Mouse (Mus musculus) cerebellum, adult 2 months (tissue): ENCODE measurements around the gene Gpcpd1. TPM values are rescaled to one million over a fixed set of nuclear protein-coding genes. Genes with fewer than 3 reads are reported as not detected.

Experiments used
- DNase-seq, 2 experiments: peaks; one replicate each; pipeline ENCODE4 v3.0.0; 2021
- H3K27ac ChIP-seq: fragments of 200-500 bp; 2 replicates; pipeline ENCODE4 v1.5.1; 2012; ENCODE audit warnings: low read length, control low read depth, inconsistent platforms; ENCODE audit not compliant: insufficient read depth
- H3K27me3 ChIP-seq: fragments of 200-500 bp; 2 replicates; pipeline ENCODE4 v1.6.1; 2012; ENCODE audit warnings: inconsistent platforms, mild to moderate bottlenecking, low read length, moderate library complexity; ENCODE audit not compliant: control insufficient read depth, insufficient read depth
- H3K4me1 ChIP-seq: fragments of 200-500 bp; 2 replicates; pipeline ENCODE4 v1.6.1; 2011; ENCODE audit warnings: low read length; ENCODE audit not compliant: control insufficient read depth, insufficient read depth
- H3K4me3 ChIP-seq: fragments of 200-500 bp; replicated peaks from 2 replicates; pipeline ENCODE3; 2011; ENCODE audit warnings: mild to moderate bottlenecking, low read depth, low read length, control low read depth; ENCODE audit not compliant: insufficient read depth
- CTCF ChIP-seq: fragments of 200-500 bp; IDR thresholded peaks from 2 replicates; pipeline ENCODE4 v1.5.1; 2011; ENCODE audit warnings: low read depth, mild to moderate bottlenecking, control low read depth, low read length, moderate library complexity, borderline replicate concordance; ENCODE audit not compliant: insufficient read depth
- POLR2A ChIP-seq: fragments of 200-500 bp; IDR thresholded peaks from 2 replicates; pipeline ENCODE4 v1.6.1; 2011; ENCODE audit warnings: low read length, control low read depth, borderline replicate concordance; ENCODE audit not compliant: insufficient read depth
- WGBS: fragments of 180-500 bp; shearing (Covaris S2); methylation state at CpG from one replicate; pipeline ENCODE4 v1.1.7; 2018; 5-methylcytosine and 5-hydroxymethylcytosine counted together
- polyA plus RNA-seq: library from polyadenylated mRNA; depleted of rRNA; stranded (reverse); fragments of >200 nt; gene quantifications from 2 replicates; pipeline ENCODE4 v1.2.3, GENCODE M21; 2012

The Gpcpd1 gene
- polyA plus RNA-seq, 1 experiment = 81.5 TPM

DNA sequence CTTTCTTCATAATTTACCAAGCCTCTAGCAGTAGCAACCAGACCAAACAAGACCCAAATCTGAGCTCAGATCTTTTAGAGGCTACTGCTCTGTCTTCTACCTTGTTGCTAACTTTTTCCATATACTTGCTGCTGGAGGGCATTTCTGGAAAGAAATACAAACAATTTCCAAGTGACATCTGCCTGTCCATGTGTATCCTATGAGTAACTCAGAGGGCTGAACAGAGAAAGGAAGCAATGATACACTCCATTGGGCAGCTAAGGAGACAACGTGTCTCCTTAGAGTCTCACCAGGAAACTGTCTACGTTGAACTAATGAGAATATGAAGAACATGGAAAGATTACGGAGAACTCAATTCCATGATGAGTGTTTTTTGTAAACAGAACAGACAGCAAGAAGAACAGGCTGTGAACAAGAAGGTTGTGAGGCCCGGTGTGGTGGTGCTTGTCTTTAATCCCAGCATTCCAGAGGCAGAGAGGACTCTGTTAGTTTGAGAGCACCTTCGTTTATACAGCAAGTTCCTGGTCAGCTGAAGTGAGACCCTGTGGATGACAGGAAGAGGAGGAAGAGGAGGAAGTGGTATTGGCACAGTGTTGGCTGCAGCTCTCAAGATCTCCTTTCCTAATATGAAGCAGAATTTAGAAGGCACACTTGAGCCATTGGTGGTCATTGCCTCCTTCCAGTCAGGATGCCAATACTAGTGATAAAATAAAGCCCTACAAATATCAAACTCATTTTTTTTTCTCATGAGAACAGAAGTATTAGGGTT lies 18.4 kb upstream of the Gpcpd1 start:
- DNase-seq = no peak
- Histone ChIP-seq H3K27me3 (no peaks in the 10 kb centered on the region), H3K27ac (no peak overlapping the region), H3K4me1 (no peaks in the 10 kb centered on the region), H3K4me3 (no peak overlapping the region)
- WGBS = 71% methylated on average over 5 of the region's 5 CpGs
- TF ChIP-seq CTCF = no peak
- TF ChIP-seq POLR2A = no peak

DNA sequence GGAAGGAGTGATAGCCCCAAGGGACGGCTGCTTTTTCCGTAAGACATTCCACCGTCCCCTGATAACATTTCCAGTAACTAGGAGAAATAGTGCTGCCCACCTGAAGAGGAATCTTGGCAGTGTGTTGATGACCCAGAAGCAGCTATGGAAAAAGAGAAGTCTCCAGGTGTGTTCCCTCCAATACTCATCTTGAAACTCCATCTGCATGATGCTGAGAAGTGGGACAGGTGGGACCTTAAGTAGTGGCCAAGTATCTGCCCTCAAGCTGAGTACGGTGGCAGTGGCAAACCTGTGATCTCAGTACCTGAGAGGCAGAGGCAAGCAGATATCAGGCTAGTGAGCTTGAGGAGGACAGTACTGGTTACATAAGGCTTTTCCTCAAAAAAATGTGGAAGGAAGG lies 17.4 kb upstream of the Gpcpd1 start:
- DNase-seq = no peak
- H3K27me3 ChIP-seq = no peaks in the 10 kb centered on the region
- WGBS = 78% methylated on average over 4 of the region's 4 CpGs
- no peak overlapping the region for H3K4me3 ChIP-seq
- TF ChIP-seq POLR2A = no peak
- TF ChIP-seq CTCF = no peak
- H3K4me1 ChIP-seq = no peaks in the 10 kb centered on the region
- H3K27ac ChIP-seq = no peak overlapping the region

GRCm38 (mm10) chr2:132603706-132604105 lies 16.2 kb upstream of the Gpcpd1 start:
- Histone ChIP-seq H3K4me3 (no peak overlapping the region), H3K27me3 (no peaks in the 10 kb centered on the region), H3K27ac (no peak overlapping the region), H3K4me1 (no peaks in the 10 kb centered on the region)
- WGBS = 77% methylated on average over 2 of the region's 2 CpGs
- TF ChIP-seq CTCF (no peak), POLR2A (no peak)
- no peak for DNase-seq

DNA sequence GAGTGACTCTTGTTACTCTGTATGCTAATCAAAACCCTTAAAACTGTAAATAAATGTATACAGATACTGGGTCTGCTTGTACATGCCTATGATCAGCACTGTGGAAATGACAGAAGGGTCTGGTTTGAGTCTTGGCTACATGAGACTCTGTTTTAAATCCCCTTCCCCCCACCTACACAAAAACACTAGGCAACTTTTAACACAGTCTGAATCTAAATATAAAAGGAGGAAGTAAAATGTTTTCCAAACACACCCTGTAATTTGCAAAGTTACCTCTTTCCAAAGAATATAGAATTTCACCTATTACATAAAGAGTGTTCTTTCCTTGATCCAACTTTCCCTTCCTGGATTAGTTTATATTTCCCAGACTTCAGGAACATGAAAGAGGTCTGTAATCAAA lies 14.2 kb upstream of the Gpcpd1 start:
- Histone ChIP-seq H3K27me3 (no peaks in the 10 kb centered on the region), H3K27ac (no peak overlapping the region), H3K4me3 (no peak overlapping the region), H3K4me1 (no peaks in the 10 kb centered on the region)
- DNase-seq = no peak
- TF ChIP-seq CTCF (no peak), POLR2A (no peak)

- H3K27ac ChIP-seq = no peak overlapping the region
- no peaks in the 10 kb centered on the region for H3K27me3 ChIP-seq
- WGBS = 80% methylated on average over 4 of the region's 4 CpGs
- no peak for TF ChIP-seq POLR2A
- TF ChIP-seq CTCF = no peak
- peaks cover 3% of the 10 kb centered on the region; the same call in 1 of the 2 replicates for H3K4me1 ChIP-seq
- no peak for DNase-seq
- H3K4me3 ChIP-seq = no peak overlapping the region
These were observed 12.6 kb upstream of the Gpcpd1 start for GRCm38 (mm10) chr2:132600081-132600480.

DNA sequence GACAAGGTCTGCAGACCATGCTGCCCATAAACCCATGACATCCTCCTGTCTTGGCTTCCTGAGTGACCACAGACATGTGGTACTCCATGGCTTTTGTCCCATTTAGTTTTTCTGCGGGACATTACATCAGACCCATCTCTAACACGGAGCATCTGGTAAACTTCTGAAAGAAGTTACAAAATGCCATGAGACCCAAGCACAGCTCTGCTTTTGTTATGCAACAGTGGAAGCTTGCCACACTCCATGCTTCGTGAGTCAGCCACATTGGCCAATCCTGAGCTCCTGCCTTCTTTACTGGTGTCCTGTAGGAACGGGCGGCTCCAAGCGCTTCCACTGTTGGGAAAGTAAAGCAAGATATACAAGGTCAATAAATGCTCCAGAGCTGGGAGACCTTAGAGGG lies 11.6 kb upstream of the Gpcpd1 start:
- Histone ChIP-seq H3K4me3 (no peak overlapping the region), H3K27ac (no peak overlapping the region), H3K4me1 (peaks cover 3% of the 10 kb centered on the region; the same call in 1 of the 2 replicates), H3K27me3 (no peaks in the 10 kb centered on the region)
- no peak for DNase-seq
- whole genome bisulfite sequencing = 86% methylated on average over 6 of the region's 6 CpGs
- no peak for TF ChIP-seq POLR2A
- TF ChIP-seq CTCF = no peak

GRCm38 (mm10) chr2:132597866-132598480 lies 10.4 kb upstream of the Gpcpd1 start:
- Histone ChIP-seq H3K27me3 (no peaks in the 10 kb centered on the region), H3K27ac (no peak overlapping the region), H3K4me3 (no peak overlapping the region), H3K4me1 (peaks cover 3% of the 10 kb centered on the region; the same call in 1 of the 2 replicates)
- TF ChIP-seq POLR2A (no peak), CTCF (no peak)
- no peak for DNase-seq
- 77% methylated on average over 3 of the region's 3 CpGs for WGBS

DNA sequence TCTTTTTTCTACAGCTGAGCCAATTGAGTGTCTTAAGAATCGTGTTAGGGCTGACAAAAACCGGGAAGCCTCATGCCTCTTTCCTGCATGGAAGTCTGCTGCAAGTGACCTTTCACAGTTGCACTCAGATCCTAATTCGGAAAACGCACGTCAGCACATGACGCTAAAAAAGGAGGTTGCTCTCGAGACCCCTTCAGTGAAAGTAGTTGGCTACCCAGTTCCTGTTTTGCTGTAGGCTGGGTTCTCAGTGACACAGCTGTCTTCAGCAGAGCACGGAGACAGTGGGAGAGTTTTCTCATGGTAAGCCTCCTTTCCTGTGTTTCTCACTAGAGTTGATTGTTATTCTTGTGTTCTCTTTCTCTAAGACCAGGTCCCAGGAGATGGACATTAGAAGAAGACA lies 9.7 kb upstream of the Gpcpd1 start:
- peaks cover 3% of the 10 kb centered on the region; the same call in 1 of the 2 replicates for H3K4me1 ChIP-seq
- WGBS = 79% methylated on average over 8 of the region's 8 CpGs
- no peak for TF ChIP-seq POLR2A
- TF ChIP-seq CTCF = no peak
- no peak overlapping the region for H3K4me3 ChIP-seq
- H3K27me3 ChIP-seq = no peaks in the 10 kb centered on the region
- H3K27ac ChIP-seq = no peak overlapping the region
- DNase-seq = no peak
